Mouse (Mus musculus) limb, embryonic 12.5 days (tissue): Measurements from ENCODE around the gene Phf23. TPM values are rescaled to one million over a fixed set of nuclear protein-coding genes. Genes with fewer than 3 reads are reported as not detected.

ENCODE experiments used
- ATAC-seq: fragments of 200-750 bp; cut with Nextera tagmentation; 2 replicates; pipeline ENCODE4 v1.8.0; 2017; ENCODE audit warnings: low read depth, moderate TSS enrichment; ENCODE audit not compliant: insufficient number of reproducible peaks, insufficient read depth, low FRiP score, low TSS enrichment
- H3K27ac ChIP-seq: fragments of 300-500 bp; sonication (generic); 2 replicates; pipeline ENCODE4 v1.5.1; 2016; ENCODE audit warnings: mild to moderate bottlenecking, moderate library complexity
- H3K27me3 ChIP-seq: fragments of 300-500 bp; sonication (generic); 2 replicates; pipeline ENCODE4 v1.6.1; 2016; ENCODE audit warnings: mild to moderate bottlenecking, moderate library complexity
- H3K36me3 ChIP-seq: fragments of 300-500 bp; sonication (generic); 2 replicates; pipeline ENCODE4 v1.6.1; 2016; ENCODE audit warnings: mild to moderate bottlenecking, moderate library complexity
- H3K4me1 ChIP-seq: fragments of 300-500 bp; sonication (generic); replicated peaks from 2 replicates; pipeline ENCODE4 v1.6.1; 2016
- H3K4me2 ChIP-seq: fragments of 300-500 bp; sonication (generic); 2 replicates; pipeline ENCODE4 v1.6.1; 2016; ENCODE audit warnings: mild to moderate bottlenecking, moderate library complexity
- H3K4me3 ChIP-seq: fragments of 300-500 bp; sonication (generic); replicated peaks from 2 replicates; pipeline ENCODE4 v1.5.1; 2016; ENCODE audit warnings: mild to moderate bottlenecking
- H3K9ac ChIP-seq: fragments of 300-500 bp; sonication (generic); replicated peaks from 2 replicates; pipeline ENCODE4 v1.6.1; 2016; ENCODE audit warnings: mild to moderate bottlenecking, moderate library complexity
- H3K9me3 ChIP-seq: fragments of 300-500 bp; sonication (generic); 2 replicates; pipeline ENCODE4 v1.6.1; 2016; ENCODE audit warnings: mild to moderate bottlenecking, moderate library complexity
- WGBS: fragments of 180-500 bp; shearing (Covaris S2); methylation state at CpG from one replicate; pipeline ENCODE4 v1.1.7; 2016; 5-methylcytosine and 5-hydroxymethylcytosine counted together
- microRNA counts: library from miRNA; unstranded; fragments of <30 nt; microRNA quantifications from one replicate; lab custom pipeline; 2017
- microRNA-seq: library from miRNA; unstranded; fragments of <30 nt; microRNA quantifications from one replicate; pipeline ENCODE4, GENCODE M21; 2017
- polyA plus RNA-seq: library from polyadenylated mRNA; unstranded; fragments of >200 nt; fragmentation: Nextera tagmentation; extraction: Ambion mirVana; gene quantifications from 2 replicates; pipeline ENCODE4 v1.2.1, GENCODE M21; 2016

Phf23 gene
- polyA plus RNA-seq, 1 experiment from 2014 or later = 102 TPM

DNA sequence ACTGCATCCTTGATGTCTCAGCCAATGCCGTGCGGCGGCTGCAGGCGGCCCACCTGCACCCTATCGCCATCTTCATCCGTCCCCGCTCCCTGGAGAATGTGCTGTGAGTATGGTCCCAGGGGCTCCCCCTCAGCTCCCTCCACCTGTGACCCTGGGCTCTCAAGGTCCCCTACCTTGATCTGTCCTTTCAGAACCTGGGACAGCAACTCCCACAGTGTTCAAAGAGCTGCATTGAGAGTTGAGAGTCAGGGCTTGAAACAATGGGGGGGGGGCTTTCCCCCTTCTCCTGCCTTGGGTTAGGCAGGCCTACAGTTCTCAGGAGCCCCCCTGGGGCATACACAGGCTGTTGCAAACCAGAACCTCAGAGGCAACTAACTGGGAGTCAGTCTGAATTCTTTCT lies 48.1 kb downstream of the Phf23 start:
- peaks cover 72% of the 10 kb centered on the region for H3K36me3 ChIP-seq
- no peak overlapping the region for H3K27ac ChIP-seq
- no peak overlapping the region for H3K9ac ChIP-seq
- H3K4me3 ChIP-seq = no peak overlapping the region
- no peak for ATAC-seq
- H3K4me1 ChIP-seq = no peaks in the 10 kb centered on the region
- no peaks in the 10 kb centered on the region for H3K9me3 ChIP-seq
- H3K27me3 ChIP-seq = no peaks in the 10 kb centered on the region
- no peak overlapping the region for H3K4me2 ChIP-seq
- WGBS = 85% methylated on average over 7 of the region's 7 CpGs

DNA sequence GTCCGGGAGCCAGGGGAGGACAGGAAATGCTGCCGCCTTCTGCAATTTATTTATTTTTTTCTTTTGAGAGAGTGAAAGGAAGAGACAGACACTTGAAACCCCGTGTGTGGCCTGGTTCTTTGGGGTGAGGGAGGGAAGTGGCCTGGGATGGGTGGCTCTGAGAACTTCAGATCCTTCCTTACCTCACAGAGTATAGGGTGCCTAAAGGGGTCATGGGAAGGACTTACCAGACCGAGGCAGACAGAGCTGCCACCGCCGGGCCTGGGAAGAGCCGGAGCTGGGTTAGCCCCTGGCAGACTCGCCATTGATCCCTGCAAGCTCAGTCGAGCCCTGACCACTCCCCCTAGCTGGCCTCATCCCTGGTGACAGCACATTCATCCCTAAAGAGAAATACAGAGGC lies 49.9 kb downstream of the Phf23 start:
- H3K4me2 ChIP-seq = no peak overlapping the region
- H3K27ac ChIP-seq = no peak overlapping the region
- ATAC-seq = no peak
- H3K4me3 ChIP-seq = no peak overlapping the region
- H3K9ac ChIP-seq = no peak overlapping the region
- no peaks in the 10 kb centered on the region for H3K9me3 ChIP-seq
- H3K27me3 ChIP-seq = no peaks in the 10 kb centered on the region
- WGBS = 43% methylated on average over 9 of the region's 9 CpGs
- H3K36me3 ChIP-seq = peaks cover 54% of the 10 kb centered on the region
- no peaks in the 10 kb centered on the region for H3K4me1 ChIP-seq

DNA sequence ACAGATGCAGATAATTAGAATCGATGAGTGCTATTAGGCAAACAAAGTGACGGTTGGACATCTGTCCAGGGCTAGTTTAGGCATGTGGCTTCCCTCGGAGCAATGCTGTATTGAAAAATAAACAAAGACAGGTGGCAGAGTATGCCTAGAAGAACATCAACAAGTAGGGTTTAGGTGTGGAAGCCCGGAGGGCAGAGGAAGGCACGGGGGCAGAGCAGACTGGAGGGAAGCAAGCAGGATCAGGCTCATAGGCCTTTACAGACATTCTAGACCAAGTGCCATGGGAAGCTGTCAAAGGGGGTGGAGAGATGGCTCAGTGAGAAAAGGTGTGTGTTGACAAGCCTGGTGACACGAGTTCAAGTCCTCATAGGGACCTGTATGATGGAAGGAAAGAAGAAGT lies 53.8 kb downstream of the Phf23 start:
- H3K9ac ChIP-seq = no peak overlapping the region
- H3K4me3 ChIP-seq = no peak overlapping the region
- ATAC-seq = no peak
- no peak overlapping the region for H3K4me2 ChIP-seq
- 54% methylated on average over 6 of the region's 6 CpGs for WGBS
- 0 out of 2 replicates have a peak, but pooled peaks cover 3% of the 10 kb centered on the region for H3K4me1 ChIP-seq
- peaks cover 15% of the 10 kb centered on the region for H3K36me3 ChIP-seq
- H3K27me3 ChIP-seq = 0 out of 2 replicates have a peak, but pooled peaks cover 3% of the 10 kb centered on the region
- H3K9me3 ChIP-seq = no peaks in the 10 kb centered on the region
- H3K27ac ChIP-seq = no peak overlapping the region

MicroRNAs encoded within 50 kb of the gene (microRNA counts, 519-probe panel; counts per million panel counts)
- microRNA mmu-miR-324-3p (lab: Ali Mortazavi, UCI) (not detected), microRNA mmu-miR-324-5p (lab: Ali Mortazavi, UCI) (4,037 counts per million, percentile 27 among the panel's probes with 10 or more counts)

Small RNA genes lying within 50 kb of the gene (microRNA-seq; reads per million reads assigned to microRNA genes)
- gene Gm44349 = not detected
- 3,441 reads per million, percentile 87 among the genes with 10 or more reads in this experiment for gene Mir324

Other genes starting within 250 kb of the Phf23 start
- 27.2 and 38.1 TPM in 2 replicates for gene Polr2a, start 237.1 kb upstream of the Phf23 start, polyA plus RNA-seq
- 0.13 and 0.18 TPM in 2 replicates for gene Slc35g3, start 233.8 kb upstream of the Phf23 start, polyA plus RNA-seq
- gene Zbtb4, start 229.9 kb upstream of the Phf23 start, polyA plus RNA-seq = 1.9 and 2.4 TPM in 2 replicates
- 15.4 and 17.1 TPM in 2 replicates for gene Chrnb1, start 199.8 kb upstream of the Phf23 start, polyA plus RNA-seq
- 1.2 and 1.5 TPM in 2 replicates for gene Fgf11, start 193.9 kb upstream of the Phf23 start, polyA plus RNA-seq
- 1.6 and 1.8 TPM in 2 replicates for gene Tmem102, start 190.2 kb upstream of the Phf23 start, polyA plus RNA-seq
- not detected in 2 replicates for gene Gm39566, start 180.5 kb upstream of the Phf23 start, polyA plus RNA-seq
- not detected in 2 replicates for gene Spem2, start 177.3 kb upstream of the Phf23 start, polyA plus RNA-seq
- gene Spem1, start 173.6 kb upstream of the Phf23 start, polyA plus RNA-seq = 0.20 TPM in 1 of 2 replicates, not detected in the other
- gene Nlgn2, start 158.0 kb upstream of the Phf23 start, polyA plus RNA-seq = 8.4 and 9.1 TPM in 2 replicates
- gene Tmem256, start 157.3 kb upstream of the Phf23 start, polyA plus RNA-seq = 346 and 353 TPM in 2 replicates
- gene Plscr3, start 149.4 kb upstream of the Phf23 start, polyA plus RNA-seq = 111 and 120 TPM in 2 replicates
- gene Tnk1, start 137.0 kb upstream of the Phf23 start, polyA plus RNA-seq = 1.6 and 2.3 TPM in 2 replicates
- gene Tmem95, start 117.8 kb upstream of the Phf23 start, polyA plus RNA-seq = not detected in 2 replicates
- 3.7 and 4.4 TPM in 2 replicates for gene Kctd11, start 114.4 kb upstream of the Phf23 start, polyA plus RNA-seq
- 0.90 and 1.5 TPM in 2 replicates for gene Acap1, start 100.2 kb upstream of the Phf23 start, polyA plus RNA-seq
- gene 2810408A11Rik, start 94.8 kb upstream of the Phf23 start, polyA plus RNA-seq = 30.4 and 32.8 TPM in 2 replicates
- 10.9 and 12.7 TPM in 2 replicates for gene Neurl4, start 94.7 kb upstream of the Phf23 start, polyA plus RNA-seq
- gene Gps2, start 81.9 kb upstream of the Phf23 start, polyA plus RNA-seq = 92.0 and 93.5 TPM in 2 replicates
- 1,762 and 1,851 TPM in 2 replicates for gene Eif5a, start 73.8 kb upstream of the Phf23 start, polyA plus RNA-seq
- 14.0 and 15.5 TPM in 2 replicates for gene Ybx2, start 60.0 kb upstream of the Phf23 start, polyA plus RNA-seq
- gene Slc2a4, start 47.6 kb upstream of the Phf23 start, polyA plus RNA-seq = 34.1 and 35.7 TPM in 2 replicates
- 15.7 and 18.1 TPM in 2 replicates for gene Cldn7, start 31.0 kb upstream of the Phf23 start, polyA plus RNA-seq
- 24.5 and 27.8 TPM in 2 replicates for gene Ctdnep1, start 14.6 kb upstream of the Phf23 start, polyA plus RNA-seq
- 124 and 126 TPM in 2 replicates for gene Elp5, start 13.3 kb upstream of the Phf23 start, polyA plus RNA-seq
- 398 and 426 TPM in 2 replicates for gene Gabarap, start 4.6 kb upstream of the Phf23 start, polyA plus RNA-seq
- gene Dvl2, start 4.8 kb downstream of the Phf23 start, polyA plus RNA-seq = 69.4 and 69.5 TPM in 2 replicates
- gene Acadvl, start 19.6 kb downstream of the Phf23 start, polyA plus RNA-seq = 65.9 and 67.1 TPM in 2 replicates
- gene Dlg4, start 21.2 kb downstream of the Phf23 start, polyA plus RNA-seq = 10.6 and 13.6 TPM in 2 replicates
- gene Asgr1, start 58.3 kb downstream of the Phf23 start, polyA plus RNA-seq = 1.5 and 2.3 TPM in 2 replicates
- gene Asgr2, start 96.9 kb downstream of the Phf23 start, polyA plus RNA-seq = 0.22 TPM in 1 of 2 replicates, not detected in the other
- not detected in 2 replicates for gene Mgl2, start 134.6 kb downstream of the Phf23 start, polyA plus RNA-seq
- gene Clec10a, start 160.4 kb downstream of the Phf23 start, polyA plus RNA-seq = 0.28 TPM in 1 of 2 replicates, not detected in the other
- gene Slc16a11, start 217.0 kb downstream of the Phf23 start, polyA plus RNA-seq = 1.5 and 1.8 TPM in 2 replicates
- 16.1 and 18.5 TPM in 2 replicates for gene Slc16a13, start 225.3 kb downstream of the Phf23 start, polyA plus RNA-seq
- 7.1 and 8.2 TPM in 2 replicates for gene Bcl6b, start 234.0 kb downstream of the Phf23 start, polyA plus RNA-seq
- 215 and 222 TPM in 2 replicates for gene 0610010K14Rik, start 242.1 kb downstream of the Phf23 start, polyA plus RNA-seq
- gene Gm21988, start 244.1 kb downstream of the Phf23 start, polyA plus RNA-seq = 9.9 and 10.4 TPM in 2 replicates
- gene Rnasek, start 244.1 kb downstream of the Phf23 start, polyA plus RNA-seq = 117 and 118 TPM in 2 replicates